Mouse (Mus musculus) lung, adult 2 months (tissue): ENCODE measurements at regions not wholly inside any gene's neighbourhood (a gene's known extent, or its start where the extent isn't known, plus 50 kb on each side); places are given as distances from the start of the nearest gene placed in this dataset.

ENCODE experiments used
- DNase-seq: peaks from one replicate; pipeline ENCODE4 v3.0.0; 2022
- H3K4me1 ChIP-seq: fragments of 200-500 bp; 2 replicates; pipeline ENCODE4 v1.6.1; 2011; ENCODE audit warnings: low read length; ENCODE audit not compliant: control insufficient read depth, insufficient read depth
- H3K4me3 ChIP-seq: fragments of 200-500 bp; replicated peaks from 2 replicates; pipeline ENCODE3; 2011; ENCODE audit warnings: low read depth, mild to moderate bottlenecking, control low read depth, low read length; ENCODE audit errors: extremely low read depth
- CTCF ChIP-seq: fragments of 200-500 bp; IDR thresholded peaks from 2 replicates; pipeline ENCODE4 v1.5.1; 2011; ENCODE audit warnings: mild to moderate bottlenecking, low read length, control low read depth; ENCODE audit not compliant: insufficient read depth
- POLR2A ChIP-seq: fragments of 200-500 bp; IDR thresholded peaks from 2 replicates; pipeline ENCODE4 v1.6.1; 2011; ENCODE audit warnings: low read depth, mild to moderate bottlenecking, control low read depth, low read length, borderline replicate concordance; ENCODE audit errors: extremely low read depth
- WGBS: fragments of 180-500 bp; shearing (Covaris S2); methylation state at CpG from one replicate; pipeline ENCODE4 v1.1.7; 2018; 5-methylcytosine and 5-hydroxymethylcytosine counted together

- DNase-seq = no peak
- H3K4me1 ChIP-seq = no peaks in the 10 kb centered on the region
- H3K4me3 ChIP-seq = no peak overlapping the region
- no peak for TF ChIP-seq CTCF
- TF ChIP-seq POLR2A = no peak
- WGBS = 50% methylated on average over 4 of the region's 4 CpGs
These were observed 194.3 kb upstream of the Adra1b start for GRCm38 (mm10) chr11:44095280-44095679.

GRCm38 (mm10) chr11:44103188-44103840 is 202.3 kb upstream of the Adra1b start:
- no peak overlapping the region for H3K4me3 ChIP-seq
- H3K4me1 ChIP-seq = no peaks in the 10 kb centered on the region
- no peak for TF ChIP-seq CTCF
- 77% methylated on average over 5 of the region's 5 CpGs for whole genome bisulfite sequencing
- DNase-seq = no peak

- no peak overlapping the region for H3K4me3 ChIP-seq
- no peak for DNase-seq
- TF ChIP-seq POLR2A = no peak
- no peak for TF ChIP-seq CTCF
- no peaks in the 10 kb centered on the region for H3K4me1 ChIP-seq
These were observed 202.8 kb upstream of the Adra1b start for GRCm38 (mm10) chr11:44103841-44104191.

GRCm38 (mm10) chr11:44106231-44106630 is 205.2 kb upstream of the Adra1b start:
- 84% methylated on average over 1 of the region's 1 CpGs for WGBS
- TF ChIP-seq CTCF = no peak
- TF ChIP-seq POLR2A = no peak
- no peaks in the 10 kb centered on the region for H3K4me1 ChIP-seq

GRCm38 (mm10) chr11:44111525-44111924 is 210.5 kb upstream of the Adra1b start:
- TF ChIP-seq POLR2A = no peak
- no peak for TF ChIP-seq CTCF
- WGBS = 72% methylated on average over 5 of the region's 5 CpGs
- Histone ChIP-seq H3K4me3 (no peak overlapping the region), H3K4me1 (no peaks in the 10 kb centered on the region)
- DNase-seq = no peak

More at GRCm38 (mm10) chr11:44106231-44106630, 205.2 kb upstream of the Adra1b start:
- no peak for DNase-seq
- no peak overlapping the region for H3K4me3 ChIP-seq

GRCm38 (mm10) chr11:44127088-44127487 is 226.1 kb upstream of the Adra1b start:
- DNase-seq = no peak
- H3K4me1 ChIP-seq = no peaks in the 10 kb centered on the region
- TF ChIP-seq CTCF (no peak), POLR2A (no peak)
- WGBS = 68% methylated on average over 9 of the region's 9 CpGs
- H3K4me3 ChIP-seq = no peak overlapping the region

- DNase-seq = no peak
- Histone ChIP-seq H3K4me1 (no peaks in the 10 kb centered on the region), H3K4me3 (no peak overlapping the region)
- 79% methylated on average over 6 of the region's 6 CpGs for WGBS
- no peak for TF ChIP-seq CTCF
- TF ChIP-seq POLR2A = no peak
These were observed 227.5 kb upstream of the Adra1b start for GRCm38 (mm10) chr11:44128481-44128880.

- no peak for TF ChIP-seq POLR2A
- Histone ChIP-seq H3K4me3 (no peak overlapping the region), H3K4me1 (no peaks in the 10 kb centered on the region)
- no peak for DNase-seq
- WGBS = 67% methylated on average over 7 of the region's 7 CpGs
These were observed 232.2 kb upstream of the Adra1b start for GRCm38 (mm10) chr11:44133244-44133643.

GRCm38 (mm10) chr11:44136024-44136423 is 235.0 kb upstream of the Adra1b start:
- 65% methylated on average over 3 of the region's 3 CpGs for WGBS
- no peak for TF ChIP-seq POLR2A
- TF ChIP-seq CTCF = no peak
- Histone ChIP-seq H3K4me3 (no peak overlapping the region), H3K4me1 (no peaks in the 10 kb centered on the region)
- DNase-seq = no peak

- DNase-seq = no peak
- H3K4me1 ChIP-seq = no peaks in the 10 kb centered on the region
- TF ChIP-seq POLR2A (no peak), CTCF (no peak)
- WGBS = 89% methylated on average over 4 of the region's 4 CpGs
- no peak overlapping the region for H3K4me3 ChIP-seq
These were observed 242.0 kb upstream of the Adra1b start for GRCm38 (mm10) chr11:44142996-44143395.
